Mouse (Mus musculus): ENCODE results near the gene Elp5.

- TF ChIP-seq CTCF (IDR thresholded peaks at IDR 0.05; ENCODE audit: insufficient read depth, low read depth, low read length): no peak
- TF ChIP-seq POLR2A (IDR thresholded peaks at IDR 0.05; ENCODE audit: insufficient read depth, low read depth, low read length): no peak
Observed at GRCm38 (mm10) chr11:69919661-69920265, 62.6 kb downstream of the Elp5 start.
